Mouse (Mus musculus): ENCODE measurements at regions not wholly inside any gene's neighbourhood (a gene's known extent, or its start where the extent isn't known, plus 50 kb on each side); places are given as distances from the start of the nearest gene placed in this dataset.

DNA sequence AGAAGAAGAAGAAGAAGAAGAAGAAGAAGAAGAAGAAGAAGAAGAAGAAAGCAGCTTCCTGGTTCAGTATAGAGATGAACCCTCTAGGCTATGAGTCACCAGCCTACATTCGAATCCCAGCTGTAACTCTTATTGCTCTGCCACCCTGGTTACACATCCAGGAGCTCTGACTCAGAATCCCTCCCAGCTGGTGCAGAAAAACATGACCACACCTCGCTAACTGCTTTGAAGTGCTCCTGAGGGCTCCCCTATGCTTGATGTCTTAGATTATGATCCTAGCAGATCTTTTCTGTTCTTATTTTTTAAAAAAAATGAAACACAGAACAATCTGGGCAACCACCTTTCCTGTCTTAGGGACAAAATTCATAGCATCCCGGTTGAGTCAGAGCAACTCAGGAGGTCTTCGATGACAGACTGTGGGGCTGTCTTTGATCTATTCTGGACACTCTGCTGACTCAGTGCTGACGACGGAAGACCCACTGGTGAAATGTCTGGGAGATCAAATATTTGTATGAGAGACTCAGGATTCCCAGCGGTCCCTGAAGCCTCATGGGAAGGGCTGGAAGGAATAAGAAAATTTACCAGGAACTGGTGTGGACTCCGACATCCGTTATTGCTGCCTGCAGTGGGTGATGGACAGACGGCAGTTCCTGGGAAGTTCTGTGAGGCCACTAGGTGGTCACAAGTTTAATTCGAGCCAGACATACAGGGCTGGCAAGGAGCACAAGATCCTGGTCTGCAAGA lies 100.0 kb upstream of the Zfp217 start:
- TF ChIP-seq CTCF (IDR thresholded peaks at IDR 0.05; ENCODE audit: low read depth) (no peak), EP300 (optimal IDR thresholded peaks at IDR 0.05) (no peak)
- Histone ChIP-seq H3K27me3 (ENCODE audit: control insufficient read depth, insufficient read depth, low read length) (no peaks in the 10 kb centered on the region), H3K9ac (ENCODE audit: low read length) (no peak overlapping the region), H3K36me3 (ENCODE audit: control insufficient read depth, insufficient read depth, low read length) (no peaks in the 10 kb centered on the region), H3K4me2 (replicated peaks; ENCODE audit: low read depth) (no peak overlapping the region), H3K4me1 (replicated peaks; ENCODE audit: control insufficient read depth, insufficient read depth) (no peaks in the 10 kb centered on the region), H3K9me3 (ENCODE audit: control insufficient read depth, low read length) (no peaks in the 10 kb centered on the region), H3K4me3 (ENCODE audit: low read depth, low read length) (no peak overlapping the region), H3K27ac (replicated peaks) (no peak overlapping the region)
- 44% methylated on average over 11 of the region's 11 CpGs for WGBS
- ATAC-seq (ENCODE audit: low FRiP score, low TSS enrichment) (peak; percentile 94), DNase-seq (ENCODE audit: low spot score) (peak; percentile 41)

DNA sequence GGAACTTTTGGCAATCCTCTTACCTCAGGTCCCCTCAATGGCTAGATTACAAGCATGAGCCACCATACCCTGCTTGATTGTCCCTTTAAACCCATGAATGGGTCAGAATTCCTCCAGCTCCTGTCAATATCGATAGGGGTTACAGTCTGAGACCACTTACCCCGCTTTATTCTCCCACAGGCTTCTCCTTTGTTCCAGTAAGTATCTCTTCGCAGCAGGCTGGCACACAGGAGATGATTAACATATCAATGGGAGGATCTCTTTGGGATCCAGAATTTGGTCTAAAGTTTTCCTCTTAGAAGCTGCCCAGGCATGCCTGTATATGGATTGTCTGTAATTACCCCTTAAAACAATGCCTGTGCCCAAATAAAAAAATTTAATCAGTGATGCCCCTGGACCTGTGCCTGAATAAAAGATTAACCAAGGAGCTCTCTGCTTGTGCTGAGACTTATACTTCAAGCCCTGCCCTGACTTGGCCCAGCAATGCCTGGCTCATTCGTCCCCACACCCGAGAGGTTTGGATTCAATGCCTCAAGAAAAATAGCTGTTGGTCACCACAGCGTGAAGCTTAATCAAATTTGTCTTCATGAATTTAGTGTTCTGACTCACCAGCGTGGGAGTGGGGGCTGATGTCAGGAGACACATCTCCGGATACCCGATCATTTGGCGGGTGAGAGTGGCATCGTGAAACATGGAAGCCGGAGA lies 97.9 kb upstream of the Zfp217 start:
- no peaks in the 10 kb centered on the region for H3K36me3 ChIP-seq (ENCODE audit: control insufficient read depth, insufficient read depth, low read length)
- H3K4me2 ChIP-seq (replicated peaks; ENCODE audit: low read depth): no peak overlapping the region
- WGBS: 54% methylated on average over 12 of the region's 12 CpGs
- no peaks in the 10 kb centered on the region for H3K4me1 ChIP-seq (replicated peaks; ENCODE audit: control insufficient read depth, insufficient read depth)
- ATAC-seq (ENCODE audit: low FRiP score, low TSS enrichment) (no peak), DNase-seq (ENCODE audit: low spot score) (no peak)
- no peak overlapping the region for H3K9ac ChIP-seq (ENCODE audit: low read length)
- no peak overlapping the region for H3K27ac ChIP-seq (replicated peaks)
- H3K27me3 ChIP-seq (ENCODE audit: control insufficient read depth, insufficient read depth, low read length): no peaks in the 10 kb centered on the region
- H3K4me3 ChIP-seq (ENCODE audit: low read depth, low read length): no peak overlapping the region
- no peaks in the 10 kb centered on the region for H3K9me3 ChIP-seq (ENCODE audit: control insufficient read depth, low read length)
- TF ChIP-seq CTCF (IDR thresholded peaks at IDR 0.05; ENCODE audit: low read depth): no peak
- no peak for TF ChIP-seq EP300 (optimal IDR thresholded peaks at IDR 0.05)

- no peaks in the 10 kb centered on the region for H3K4me1 ChIP-seq (replicated peaks; ENCODE audit: control insufficient read depth, insufficient read depth)
- H3K27me3 ChIP-seq (ENCODE audit: control insufficient read depth, insufficient read depth, low read length): no peaks in the 10 kb centered on the region
- H3K27ac ChIP-seq (replicated peaks): no peak overlapping the region
- H3K9me3 ChIP-seq (ENCODE audit: control insufficient read depth, low read length): no peaks in the 10 kb centered on the region
- H3K36me3 ChIP-seq (ENCODE audit: control insufficient read depth, insufficient read depth, low read length): no peaks in the 10 kb centered on the region
- ATAC-seq (ENCODE audit: low FRiP score, low TSS enrichment) (no peak), DNase-seq (ENCODE audit: low spot score) (no peak)
- no peak overlapping the region for H3K4me2 ChIP-seq (replicated peaks; ENCODE audit: low read depth)
- no peak overlapping the region for H3K4me3 ChIP-seq (ENCODE audit: low read depth, low read length)
- 52% methylated on average over 4 of the region's 4 CpGs for WGBS
- TF ChIP-seq EP300 (optimal IDR thresholded peaks at IDR 0.05): no peak
- TF ChIP-seq CTCF (IDR thresholded peaks at IDR 0.05; ENCODE audit: low read depth): no peak
- no peak overlapping the region for H3K9ac ChIP-seq (ENCODE audit: low read length)
These were observed 96.2 kb upstream of the Zfp217 start for GRCm38 (mm10) chr2:170244108-170244507.

- no peaks in the 10 kb centered on the region for H3K27me3 ChIP-seq (ENCODE audit: control insufficient read depth, insufficient read depth, low read length)
- DNase-seq (ENCODE audit: low spot score) (no peak), ATAC-seq (ENCODE audit: low FRiP score, low TSS enrichment) (0 out of 2 replicates have a peak, but pooled peaks have one; percentile 33)
- WGBS: 77% methylated on average over 1 of the region's 1 CpGs
- H3K27ac ChIP-seq (replicated peaks): no peak overlapping the region
- H3K4me2 ChIP-seq (replicated peaks; ENCODE audit: low read depth): no peak overlapping the region
- TF ChIP-seq EP300 (optimal IDR thresholded peaks at IDR 0.05) (no peak), CTCF (IDR thresholded peaks at IDR 0.05; ENCODE audit: low read depth) (peak; percentile 57)
- H3K4me1 ChIP-seq (replicated peaks; ENCODE audit: control insufficient read depth, insufficient read depth): no peaks in the 10 kb centered on the region
- H3K9me3 ChIP-seq (ENCODE audit: control insufficient read depth, low read length): no peaks in the 10 kb centered on the region
- H3K4me3 ChIP-seq (ENCODE audit: low read depth, low read length): no peak overlapping the region
- no peaks in the 10 kb centered on the region for H3K36me3 ChIP-seq (ENCODE audit: control insufficient read depth, insufficient read depth, low read length)
- H3K9ac ChIP-seq (ENCODE audit: low read length): no peak overlapping the region
These were observed 90.1 kb upstream of the Zfp217 start for GRCm38 (mm10) chr2:170237959-170238358.

GRCm38 (mm10) chr2:170233426-170233825 lies 85.5 kb upstream of the Zfp217 start:
- WGBS: 51% methylated on average over 4 of the region's 4 CpGs
- ATAC-seq (ENCODE audit: low FRiP score, low TSS enrichment) (no peak), DNase-seq (ENCODE audit: low spot score) (no peak)
- H3K9ac ChIP-seq (ENCODE audit: low read length): no peak overlapping the region
- H3K4me3 ChIP-seq (ENCODE audit: low read depth, low read length): no peak overlapping the region
- H3K4me1 ChIP-seq (replicated peaks; ENCODE audit: control insufficient read depth, insufficient read depth): no peaks in the 10 kb centered on the region
- H3K27me3 ChIP-seq (ENCODE audit: control insufficient read depth, insufficient read depth, low read length): no peaks in the 10 kb centered on the region
- H3K4me2 ChIP-seq (replicated peaks; ENCODE audit: low read depth): no peak overlapping the region
- no peaks in the 10 kb centered on the region for H3K36me3 ChIP-seq (ENCODE audit: control insufficient read depth, insufficient read depth, low read length)
- H3K9me3 ChIP-seq (ENCODE audit: control insufficient read depth, low read length): no peaks in the 10 kb centered on the region
- no peak overlapping the region for H3K27ac ChIP-seq (replicated peaks)
- TF ChIP-seq EP300 (optimal IDR thresholded peaks at IDR 0.05): no peak
- TF ChIP-seq CTCF (IDR thresholded peaks at IDR 0.05; ENCODE audit: low read depth): no peak

DNA sequence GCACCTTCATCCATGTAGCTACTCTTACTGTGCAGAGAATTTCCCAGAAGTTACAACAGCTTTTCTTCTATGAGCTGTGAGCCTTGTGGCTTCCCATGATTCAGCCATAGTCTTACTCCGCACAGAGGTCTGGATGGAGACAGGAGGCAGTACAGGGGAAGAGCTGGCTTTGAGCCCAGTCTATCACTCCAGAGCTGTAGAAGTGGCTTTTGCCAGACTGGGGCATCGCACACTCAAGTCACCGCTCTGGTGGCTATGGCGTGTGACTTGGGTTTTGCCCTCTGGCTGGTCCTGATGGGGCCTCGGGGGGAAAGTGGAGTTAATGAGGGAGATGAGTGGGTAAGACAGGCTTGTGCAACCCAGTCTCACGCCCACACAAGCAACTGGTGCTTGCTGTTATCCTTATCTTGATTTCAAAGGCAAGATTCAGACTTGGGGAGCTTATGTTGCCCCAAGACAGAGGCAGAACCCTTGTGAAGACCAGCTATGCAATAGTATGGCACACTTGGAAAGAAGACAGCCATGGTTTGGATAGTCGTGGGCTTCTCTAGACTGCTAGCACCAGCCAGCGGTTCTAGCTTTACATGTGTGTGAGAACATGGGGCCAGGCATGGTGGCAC lies 81.7 kb upstream of the Zfp217 start:
- Histone ChIP-seq H3K36me3 (ENCODE audit: control insufficient read depth, insufficient read depth, low read length) (no peaks in the 10 kb centered on the region), H3K4me3 (ENCODE audit: low read depth, low read length) (no peak overlapping the region)
- no peak for ATAC-seq (ENCODE audit: low FRiP score, low TSS enrichment)

More for the DNA sequence above, 81.7 kb upstream of the Zfp217 start:
- H3K4me2 ChIP-seq (replicated peaks; ENCODE audit: low read depth): no peak overlapping the region
- TF ChIP-seq EP300 (optimal IDR thresholded peaks at IDR 0.05) (no peak), CTCF (IDR thresholded peaks at IDR 0.05; ENCODE audit: low read depth) (no peak)
- no peak overlapping the region for H3K9ac ChIP-seq (ENCODE audit: low read length)
- 82% methylated on average over 8 of the region's 8 CpGs for WGBS
- H3K4me1 ChIP-seq (replicated peaks; ENCODE audit: control insufficient read depth, insufficient read depth): no peaks in the 10 kb centered on the region
- H3K9me3 ChIP-seq (ENCODE audit: control insufficient read depth, low read length): no peaks in the 10 kb centered on the region
- DNase-seq (ENCODE audit: low spot score): no peak
- no peaks in the 10 kb centered on the region for H3K27me3 ChIP-seq (ENCODE audit: control insufficient read depth, insufficient read depth, low read length)
- no peak overlapping the region for H3K27ac ChIP-seq (replicated peaks)
